ENCODE assay signal across 17 mouse cellular contexts in the genomic region with DNA sequence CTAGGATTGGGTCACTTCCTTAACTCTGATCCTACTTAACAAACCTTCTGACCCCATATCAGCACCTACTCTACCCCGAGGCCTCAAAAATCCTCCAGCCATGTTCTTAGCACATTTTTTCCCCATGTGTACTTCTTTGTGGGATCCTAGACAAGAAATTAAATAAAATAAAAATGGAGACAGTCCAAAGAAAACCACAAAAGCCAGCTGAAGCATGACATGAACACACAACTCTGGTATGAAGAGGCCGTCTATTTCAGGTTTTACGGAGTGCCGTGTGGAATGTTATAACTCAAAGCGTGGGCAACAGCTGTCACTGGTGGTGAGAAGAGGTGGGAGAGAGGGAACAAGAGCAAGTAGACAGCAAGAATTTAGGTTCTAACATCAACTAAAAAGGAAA.
A peak's percentile ranks its signal among the peaks of the same experiment; 100 is the strongest.
DNase-seq lines count a peak whose midpoint lies in the region; ATAC-seq lines count a peak whose summit lies in the region.
"Had no signal": no experiment of that assay in that cellular context is flagged by ENCODE, and none has a peak within 500 bp of the region (broad histone marks: within the 10 kb centered on the region; RNA-seq: fewer than 3 reads in every experiment).

No protein-coding gene starts in this region.

- peak; percentile 88 for ATAC-seq in frontal cortex, adult (ENCODE audit: low TSS enrichment)
- ATAC-seq: forebrain, embryonic 15.5 days; hindbrain, postnatal 0 days had no signal

- no peak for DNase-seq in frontal cortex, postnatal 10 days (ENCODE audit: low spot score in 2 of 2)
- peak; percentile 68 for DNase-seq in 3T3-L1 (ENCODE audit: low read depth, low spot score)
- DNase-seq in brain, adult 2 months (ENCODE audit: low read depth, low spot score): peak; percentile 61
- DNase-seq in telencephalon, adult 2 months (ENCODE audit: low read depth, low spot score): peak; percentile 28
- DNase-seq in urinary bladder, postnatal 4 days (ENCODE audit: low spot score in 2 of 2): no peak
- no peak for DNase-seq in lung, postnatal 10 days
- DNase-seq: adrenal gland, postnatal 10 days; cerebellum, adult 18-20 months; cerebellum, adult 9-11 months; cerebellum, postnatal 36 days; gastrocnemius, postnatal 36 days; heart, adult 11 months; heart, postnatal 10 days; kidney, adult 11 months had no signal

Comparison
In these comparisons a context has a peak if more than half of its experiments do, and no peak if none do; other contexts are left out.
1. DNase-seq: peak in 3T3-L1 (single experiment), brain, adult 2 months (single experiment) and telencephalon, adult 2 months (single experiment); none in frontal cortex, postnatal 10 days (0 of 2), urinary bladder, postnatal 4 days (0 of 2) and lung, postnatal 10 days (single experiment).